Mouse (Mus musculus): Measurements from ENCODE around the gene Gm12253. TPM values are rescaled to one million over a fixed set of nuclear protein-coding genes. Genes with fewer than 3 reads are reported as not detected.

Gene Gm12253
- total and polyA plus RNA-seq, 3 experiments: 109 TPM; not detected in 2

DNA sequence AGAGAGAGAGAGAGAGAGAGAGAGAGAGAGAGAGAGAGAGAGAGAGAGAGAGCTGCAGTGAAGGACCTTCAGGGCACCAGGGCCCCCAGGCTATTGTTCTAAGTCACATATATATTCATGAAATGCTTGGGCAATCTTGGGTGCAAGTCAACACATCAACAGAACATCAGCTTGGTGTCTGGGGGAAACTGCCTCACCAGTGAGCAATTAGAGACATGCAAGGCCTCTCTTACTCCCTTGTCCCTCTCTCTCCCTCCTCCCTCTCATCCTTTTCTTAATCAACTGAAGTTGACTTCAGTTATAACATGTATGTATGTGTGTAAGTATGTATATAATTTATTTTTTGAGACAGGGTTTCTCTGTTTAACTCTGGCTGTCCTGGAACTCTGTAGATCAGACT, 29.8 kb downstream of the Gm12253 start, which contains the start of gene Olfr30:
Gene Olfr30, minus strand, starts transcription at position 101 of the 400 bp plus-strand sequence.
- TF ChIP-seq EP300 (IDR thresholded peaks at IDR 0.05; ENCODE audit: low read depth in 1 of 2, low read length in 2 of 2) (no peak), CHD2 (IDR thresholded peaks at IDR 0.05; ENCODE audit: low read length) (no peak), POLR2AphosphoS2 (IDR thresholded peaks at IDR 0.05; ENCODE audit: low read length) (no peak), E2F4 (IDR thresholded peaks at IDR 0.05; ENCODE audit: borderline replicate concordance, low read depth, low read length) (no peak), CHD1 (IDR thresholded peaks at IDR 0.05; ENCODE audit: low read depth, low read length) (no peak), BHLHE40 (IDR thresholded peaks at IDR 0.05; ENCODE audit: borderline replicate concordance, low read depth, low read length) (no peak), HCFC1 (IDR thresholded peaks at IDR 0.05; ENCODE audit: low read depth, low read length) (no peak), TBP (IDR thresholded peaks at IDR 0.05; ENCODE audit: low read depth, low read length) (no peak), POLR2AphosphoS5 (IDR thresholded peaks at IDR 0.05; ENCODE audit: borderline replicate concordance, low read depth, low read length) (no peak), MEF2A (IDR thresholded peaks at IDR 0.05; ENCODE audit: extremely low read depth, insufficient replicate concordance, low read depth, low read length, poor library complexity, severe bottlenecking) (no peak), RCOR1 (IDR thresholded peaks at IDR 0.05; ENCODE audit: low read depth, low read length) (no peak), RAD21 (IDR thresholded peaks at IDR 0.05; ENCODE audit: low read depth, low read length) (no peak), MXI1 (IDR thresholded peaks at IDR 0.05; ENCODE audit: low read depth, low read length) (no peak)
- no peak for DNase-seq (ENCODE audit: low read depth, low spot score)
- H3K9ac ChIP-seq (ENCODE audit: control insufficient read depth, low read depth, low read length, poor library complexity, severe bottlenecking): no peak within 1 kb of the TSS
- H3K4me1 ChIP-seq (ENCODE audit: control insufficient read depth in 1 of 2, insufficient read depth in 2 of 2, low read length in 2 of 2): no peaks in the 10 kb centered on the region
- H3K4me3 ChIP-seq (ENCODE audit: control insufficient read depth in 1 of 2, insufficient read depth in 1 of 2, low read depth in 2 of 2, low read length in 2 of 2): no peak within 1 kb of the TSS
- no peaks in the 10 kb centered on the region for H3K79me2 ChIP-seq (ENCODE audit: control insufficient read depth, insufficient read depth, low read length, poor library complexity)
- H3K36me3 ChIP-seq (ENCODE audit: control insufficient read depth in 1 of 2, insufficient read depth in 2 of 2, low read length in 2 of 2): no peaks in the 10 kb centered on the region
- H3K27ac ChIP-seq (ENCODE audit: control insufficient read depth, low read depth, low read length): no peak within 1 kb of the TSS
- H3K27me3 ChIP-seq (ENCODE audit: control insufficient read depth in 1 of 2, insufficient read depth in 2 of 2, low read length in 2 of 2): peaks cover 8 to 27% of the 10 kb centered on the region in 2 experiments
- no peaks in the 10 kb centered on the region for H3K9me3 ChIP-seq (replicated peaks; ENCODE audit: insufficient read depth, low read length)

Other genes with a start within 250 kb of the Gm12253 start
- gene Igtp, start 233.0 kb upstream of the Gm12253 start, total RNA-seq (2012; rRNA removed): 2.9 and 3.7 TPM in 2 replicates
- gene Igtp, start 233.0 kb upstream of the Gm12253 start, polyA plus RNA-seq (2012; ENCODE audit: insufficient read depth in 1 of 2, insufficient read length in 2 of 2, low read depth in 1 of 2, low replicate concordance in 2 of 2, missing spikeins in 1 of 2): 1 to 10 TPM in 1 of 2 experiments, not detected in 1; 3.6 TPM
- gene Irgm2, start 232.9 kb upstream of the Gm12253 start, total RNA-seq (2012; rRNA removed): 0.49 and 1.1 TPM in 2 replicates
- gene Irgm2, start 232.9 kb upstream of the Gm12253 start, polyA plus RNA-seq (2012; ENCODE audit: insufficient read depth in 1 of 2, insufficient read length in 2 of 2, low read depth in 1 of 2, low replicate concordance in 2 of 2, missing spikeins in 1 of 2): 1 to 10 TPM in 1 of 2 experiments, not detected in 1; 1.1 TPM
- gene 4930438A08Rik, start 157.8 kb upstream of the Gm12253 start, total RNA-seq (2012; rRNA removed): not detected in 2 replicates
- gene 4930438A08Rik, start 157.8 kb upstream of the Gm12253 start, polyA plus RNA-seq (2012; ENCODE audit: insufficient read depth in 1 of 2, insufficient read length in 2 of 2, low read depth in 1 of 2, low replicate concordance in 2 of 2, missing spikeins in 1 of 2): not detected
- 16.0 and 25.7 TPM in 2 replicates for gene Zfp692, start 125.5 kb upstream of the Gm12253 start, total RNA-seq (2012; rRNA removed)
- 10 to 100 TPM in 1 of 2 experiments, not detected in 1; 38.0 TPM for gene Zfp692, start 125.5 kb upstream of the Gm12253 start, polyA plus RNA-seq (2012; ENCODE audit: insufficient read depth in 1 of 2, insufficient read length in 2 of 2, low read depth in 1 of 2, low replicate concordance in 2 of 2, missing spikeins in 1 of 2)
- gene Zfp672, start 102.2 kb upstream of the Gm12253 start, total RNA-seq (2012; rRNA removed): 27.2 and 39.5 TPM in 2 replicates
- 10 to 100 TPM in 1 of 2 experiments, not detected in 1; 22.6 TPM for gene Zfp672, start 102.2 kb upstream of the Gm12253 start, polyA plus RNA-seq (2012; ENCODE audit: insufficient read depth in 1 of 2, insufficient read length in 2 of 2, low read depth in 1 of 2, low replicate concordance in 2 of 2, missing spikeins in 1 of 2)
- gene Sh3bp5l, start 101.8 kb upstream of the Gm12253 start, total RNA-seq (2012; rRNA removed): 27.3 and 31.7 TPM in 2 replicates
- gene Sh3bp5l, start 101.8 kb upstream of the Gm12253 start, polyA plus RNA-seq (2012; ENCODE audit: insufficient read depth in 1 of 2, insufficient read length in 2 of 2, low read depth in 1 of 2, low replicate concordance in 2 of 2, missing spikeins in 1 of 2): 10 to 100 TPM in 1 of 2 experiments, not detected in 1; 32.8 TPM
- gene Lypd8, start 53.5 kb upstream of the Gm12253 start, total RNA-seq (2012; rRNA removed): 0.19 TPM in 1 of 2 replicates, not detected in the other
- under 1 TPM in 1 of 2 experiments, not detected in 1; 0.31 TPM for gene Lypd8, start 53.5 kb upstream of the Gm12253 start, polyA plus RNA-seq (2012; ENCODE audit: insufficient read depth in 1 of 2, insufficient read length in 2 of 2, low read depth in 1 of 2, low replicate concordance in 2 of 2, missing spikeins in 1 of 2)
- not detected in 2 replicates for gene 1810065E05Rik, start 11.4 kb upstream of the Gm12253 start, total RNA-seq (2012; rRNA removed)
- not detected for gene 1810065E05Rik, start 11.4 kb upstream of the Gm12253 start, polyA plus RNA-seq (2012; ENCODE audit: insufficient read depth in 1 of 2, insufficient read length in 2 of 2, low read depth in 1 of 2, low replicate concordance in 2 of 2, missing spikeins in 1 of 2)
- not detected in 2 replicates for gene Lypd9, start 20.4 kb downstream of the Gm12253 start, total RNA-seq (2012; rRNA removed)
- gene Lypd9, start 20.4 kb downstream of the Gm12253 start, polyA plus RNA-seq (2012; ENCODE audit: insufficient read depth in 1 of 2, insufficient read length in 2 of 2, low read depth in 1 of 2, low replicate concordance in 2 of 2, missing spikeins in 1 of 2): not detected
- not detected in 2 replicates for gene Olfr30, start 29.7 kb downstream of the Gm12253 start, total RNA-seq (2012; rRNA removed)
- gene Olfr30, start 29.7 kb downstream of the Gm12253 start, polyA plus RNA-seq (2012; ENCODE audit: insufficient read depth in 1 of 2, insufficient read length in 2 of 2, low read depth in 1 of 2, low replicate concordance in 2 of 2, missing spikeins in 1 of 2): not detected
- gene Olfr332, start 60.0 kb downstream of the Gm12253 start, total RNA-seq (2012; rRNA removed): not detected in 2 replicates
- gene Olfr332, start 60.0 kb downstream of the Gm12253 start, polyA plus RNA-seq (2012; ENCODE audit: insufficient read depth in 1 of 2, insufficient read length in 2 of 2, low read depth in 1 of 2, low replicate concordance in 2 of 2, missing spikeins in 1 of 2): not detected
- gene Olfr331, start 70.0 kb downstream of the Gm12253 start, total RNA-seq (2012; rRNA removed): not detected in 2 replicates
- not detected for gene Olfr331, start 70.0 kb downstream of the Gm12253 start, polyA plus RNA-seq (2012; ENCODE audit: insufficient read depth in 1 of 2, insufficient read length in 2 of 2, low read depth in 1 of 2, low replicate concordance in 2 of 2, missing spikeins in 1 of 2)
- gene Olfr330, start 102.3 kb downstream of the Gm12253 start, total RNA-seq (2012; rRNA removed): not detected in 2 replicates
- not detected for gene Olfr330, start 102.3 kb downstream of the Gm12253 start, polyA plus RNA-seq (2012; ENCODE audit: insufficient read depth in 1 of 2, insufficient read length in 2 of 2, low read depth in 1 of 2, low replicate concordance in 2 of 2, missing spikeins in 1 of 2)
- gene Olfr329-ps, start 113.9 kb downstream of the Gm12253 start, total RNA-seq (2012; rRNA removed): not detected in 2 replicates
- not detected for gene Olfr329-ps, start 113.9 kb downstream of the Gm12253 start, polyA plus RNA-seq (2012; ENCODE audit: insufficient read depth in 1 of 2, insufficient read length in 2 of 2, low read depth in 1 of 2, low replicate concordance in 2 of 2, missing spikeins in 1 of 2)
- gene Olfr328, start 123.1 kb downstream of the Gm12253 start, total RNA-seq (2012; rRNA removed): 0.04 and 0.07 TPM in 2 replicates
- gene Olfr328, start 123.1 kb downstream of the Gm12253 start, polyA plus RNA-seq (2012; ENCODE audit: insufficient read depth in 1 of 2, insufficient read length in 2 of 2, low read depth in 1 of 2, low replicate concordance in 2 of 2, missing spikeins in 1 of 2): not detected
- gene Olfr224, start 138.0 kb downstream of the Gm12253 start, total RNA-seq (2012; rRNA removed): not detected in 2 replicates
- gene Olfr224, start 138.0 kb downstream of the Gm12253 start, polyA plus RNA-seq (2012; ENCODE audit: insufficient read depth in 1 of 2, insufficient read length in 2 of 2, low read depth in 1 of 2, low replicate concordance in 2 of 2, missing spikeins in 1 of 2): not detected
- not detected in 2 replicates for gene Olfr325, start 145.2 kb downstream of the Gm12253 start, total RNA-seq (2012; rRNA removed)
- not detected for gene Olfr325, start 145.2 kb downstream of the Gm12253 start, polyA plus RNA-seq (2012; ENCODE audit: insufficient read depth in 1 of 2, insufficient read length in 2 of 2, low read depth in 1 of 2, low replicate concordance in 2 of 2, missing spikeins in 1 of 2)
- not detected in 2 replicates for gene Olfr324, start 162.6 kb downstream of the Gm12253 start, total RNA-seq (2012; rRNA removed)
- gene Olfr324, start 162.6 kb downstream of the Gm12253 start, polyA plus RNA-seq (2012; ENCODE audit: insufficient read depth in 1 of 2, insufficient read length in 2 of 2, low read depth in 1 of 2, low replicate concordance in 2 of 2, missing spikeins in 1 of 2): not detected
- gene 2210407C18Rik, start 183.5 kb downstream of the Gm12253 start, total RNA-seq (2012; rRNA removed): not detected in 2 replicates
- not detected for gene 2210407C18Rik, start 183.5 kb downstream of the Gm12253 start, polyA plus RNA-seq (2012; ENCODE audit: insufficient read depth in 1 of 2, insufficient read length in 2 of 2, low read depth in 1 of 2, low replicate concordance in 2 of 2, missing spikeins in 1 of 2)
- gene Olfr323, start 197.9 kb downstream of the Gm12253 start, total RNA-seq (2012; rRNA removed): not detected in 2 replicates
- gene Olfr323, start 197.9 kb downstream of the Gm12253 start, polyA plus RNA-seq (2012; ENCODE audit: insufficient read depth in 1 of 2, insufficient read length in 2 of 2, low read depth in 1 of 2, low replicate concordance in 2 of 2, missing spikeins in 1 of 2): not detected
- 4.0 and 5.7 TPM in 2 replicates for gene Trim58, start 207.9 kb downstream of the Gm12253 start, total RNA-seq (2012; rRNA removed)
- 10 to 100 TPM in 1 of 2 experiments, not detected in 1; 14.1 TPM for gene Trim58, start 207.9 kb downstream of the Gm12253 start, polyA plus RNA-seq (2012; ENCODE audit: insufficient read depth in 1 of 2, insufficient read length in 2 of 2, low read depth in 1 of 2, low replicate concordance in 2 of 2, missing spikeins in 1 of 2)
- not detected in 2 replicates for gene Olfr322, start 226.2 kb downstream of the Gm12253 start, total RNA-seq (2012; rRNA removed)
- gene Olfr322, start 226.2 kb downstream of the Gm12253 start, polyA plus RNA-seq (2012; ENCODE audit: insufficient read depth in 1 of 2, insufficient read length in 2 of 2, low read depth in 1 of 2, low replicate concordance in 2 of 2, missing spikeins in 1 of 2): not detected
- not detected in 2 replicates for gene Olfr320, start 248.5 kb downstream of the Gm12253 start, total RNA-seq (2012; rRNA removed)
- not detected for gene Olfr320, start 248.5 kb downstream of the Gm12253 start, polyA plus RNA-seq (2012; ENCODE audit: insufficient read depth in 1 of 2, insufficient read length in 2 of 2, low read depth in 1 of 2, low replicate concordance in 2 of 2, missing spikeins in 1 of 2)

Measured in MEL (cell line).